In genomic region chr10:88376770-88377169, GRCm38 (mm10) we compare ENCODE assay signal across 7 mouse cellular contexts. TPM values are rescaled to one million over a fixed set of nuclear protein-coding genes. Genes with fewer than 3 reads are reported as not detected.
DNase-seq lines count a peak whose midpoint lies in the region; ATAC-seq and TF ChIP-seq lines count a peak whose summit lies in the region.

No protein-coding gene starts in this region.

- no peaks in the 10 kb centered on the region for H3K27me3 ChIP-seq in Patski
- H3K27me3 ChIP-seq in forebrain, embryonic 12.5 days = 0 out of 2 replicates have a peak, but pooled peaks cover 9% of the 10 kb centered on the region
- H3K27me3 ChIP-seq in midbrain, postnatal 0 days (ENCODE audit: insufficient read depth, low read length) = no peaks in the 10 kb centered on the region

- intact Hi-C loops in heart, postnatal 10 days (cut with DNase I) = loop anchor here (2.0 to 5.0 kb wide), 2 partner anchors 126 to 292 kb away; partner anchors contain the start of gene Chpt1

- peak overlapping the region; percentile 21; the same call in 1 of the 2 replicates for H3K4me2 ChIP-seq in forebrain, embryonic 12.5 days
- 0 out of 2 replicates have a peak overlapping the region, but pooled peaks have one; percentile 5 for H3K4me2 ChIP-seq in midbrain, postnatal 0 days (ENCODE audit: low read depth, low read length, poor library complexity, severe bottlenecking)

- CTCF ChIA-PET in Patski (lab: Charles Lee) = interaction anchor here (0.7 to 2.1 kb wide), 10 partner anchors 11 to 369 kb away, joined by 3 to 12 read pairs (median 4); no protein-coding TSS in a partner anchor

- no peak overlapping the region for H3K27ac ChIP-seq in forebrain, embryonic 12.5 days
- H3K27ac ChIP-seq in midbrain, postnatal 0 days (ENCODE audit: low read depth, low read length) = no peak overlapping the region

- no peak overlapping the region for H3K4me3 ChIP-seq in forebrain, embryonic 12.5 days (replicated peaks)
- no peak overlapping the region for H3K4me3 ChIP-seq in midbrain, postnatal 0 days (ENCODE audit: low read depth, low read length)

- TF ChIP-seq CTCF in Patski (IDR thresholded peaks at IDR 0.05) = peak; percentile 81
- TF ChIP-seq CTCF in midbrain, postnatal 0 days (IDR thresholded peaks at IDR 0.05) = peak; percentile 99

- POLR2A ChIA-PET in Patski (lab: Charles Lee) = no interaction called here

- H3K9ac ChIP-seq in forebrain, embryonic 12.5 days = no peak overlapping the region
- H3K9ac ChIP-seq in midbrain, postnatal 0 days (replicated peaks; ENCODE audit: low read length, poor library complexity, severe bottlenecking) = no peak overlapping the region

- H3K9me3 ChIP-seq in forebrain, embryonic 12.5 days = no peaks in the 10 kb centered on the region
- no peaks in the 10 kb centered on the region for H3K9me3 ChIP-seq in midbrain, postnatal 0 days (ENCODE audit: low read length)

- H3K4me1 ChIP-seq in forebrain, embryonic 12.5 days = peaks cover 22% of the 10 kb centered on the region
- H3K4me1 ChIP-seq in midbrain, postnatal 0 days (ENCODE audit: insufficient read depth, low read length) = peaks cover 6% of the 10 kb centered on the region; the same call in 1 of the 2 replicates

- no peaks in the 10 kb centered on the region for H3K36me3 ChIP-seq in forebrain, embryonic 12.5 days (replicated peaks)
- H3K36me3 ChIP-seq in midbrain, postnatal 0 days (ENCODE audit: insufficient read depth, low read length) = no peaks in the 10 kb centered on the region

- WGBS in forebrain, embryonic 12.5 days = 6% methylated on average over 11 of the region's 11 CpGs
- WGBS in midbrain, postnatal 0 days = 6% methylated on average over 11 of the region's 11 CpGs

- peak; percentile 14 for ATAC-seq in Patski
- ATAC-seq in forebrain, embryonic 12.5 days (ENCODE audit: low FRiP score) = no peak; the same call in 1 of the 2 replicates
- no peak for ATAC-seq in midbrain, postnatal 0 days (ENCODE audit: low FRiP score)

- DNase-seq in Patski (ENCODE audit: low read depth, low spot score) = no peak
- DNase-seq in c-Kit-positive CD71-negative TER-119-negative erythroid progenitor cells, embryonic 14.5 days (ENCODE audit: low read depth) = peak; percentile 88
- DNase-seq in heart, postnatal 10 days = peak; percentile 93 to 97
- peak; percentile 95 to 98 for DNase-seq in left cerebral cortex, adult 18-20 months (ENCODE audit: low spot score in 2 of 2)
- peak; percentile 81 for DNase-seq in midbrain, postnatal 0 days (ENCODE audit: low spot score)
- DNase-seq in spleen, postnatal 10 days (ENCODE audit: low spot score in 2 of 2) = peak; percentile 74 to 87

- in situ Hi-C loops in Patski (cut with MboI; ENCODE audit: low pct_unique_long_range_greater_than_20kb) = loop anchor here (5.0 to 10.0 kb wide), 2 partner anchors 298 to 351 kb away; no protein-coding TSS in a partner anchor

RNA-seq across cellular contexts. Expression of gene Dram1, which starts 2.1 kb away (rescaled TPM):
- polyA plus RNA-seq in Patski (2021) = 2.7 TPM
- polyA plus RNA-seq in forebrain, embryonic 12.5 days (2016; fragmentation: Nextera tagmentation; extraction: Ambion mirVana) = 0.40 and 0.50 TPM in 2 replicates
- total RNA-seq in heart, postnatal 10 days (2021) = 1 to 10 TPM; 3.0 to 4.2 TPM
- 1 to 10 TPM; 1.6 TPM for total RNA-seq in left cerebral cortex, adult 18-20 months (2021)
- total RNA-seq in midbrain, postnatal 0 days (2014; rRNA removed) = 0.44 and 1.3 TPM in 2 replicates
- 0.39 and 0.82 TPM in 2 replicates for polyA plus RNA-seq in midbrain, postnatal 0 days (2015; fragmentation: Nextera tagmentation; extraction: Ambion mirVana)

RNA-seq across cellular contexts. Expression of gene Gnptab, which starts 2.2 kb away (rescaled TPM):
- 26.3 TPM for polyA plus RNA-seq in Patski (2021)
- polyA plus RNA-seq in forebrain, embryonic 12.5 days (2016; fragmentation: Nextera tagmentation; extraction: Ambion mirVana) = 12.8 and 13.1 TPM in 2 replicates
- 10 to 100 TPM; 33.1 to 36.8 TPM for total RNA-seq in heart, postnatal 10 days (2021)
- total RNA-seq in left cerebral cortex, adult 18-20 months (2021) = 10 to 100 TPM; 67.8 to 71.8 TPM
- total RNA-seq in midbrain, postnatal 0 days (2014; rRNA removed) = 54.0 and 56.0 TPM in 2 replicates
- 21.9 and 24.0 TPM in 2 replicates for polyA plus RNA-seq in midbrain, postnatal 0 days (2015; fragmentation: Nextera tagmentation; extraction: Ambion mirVana)
